ENCODE assay signal across 11 mouse cellular contexts in the genomic region with DNA sequence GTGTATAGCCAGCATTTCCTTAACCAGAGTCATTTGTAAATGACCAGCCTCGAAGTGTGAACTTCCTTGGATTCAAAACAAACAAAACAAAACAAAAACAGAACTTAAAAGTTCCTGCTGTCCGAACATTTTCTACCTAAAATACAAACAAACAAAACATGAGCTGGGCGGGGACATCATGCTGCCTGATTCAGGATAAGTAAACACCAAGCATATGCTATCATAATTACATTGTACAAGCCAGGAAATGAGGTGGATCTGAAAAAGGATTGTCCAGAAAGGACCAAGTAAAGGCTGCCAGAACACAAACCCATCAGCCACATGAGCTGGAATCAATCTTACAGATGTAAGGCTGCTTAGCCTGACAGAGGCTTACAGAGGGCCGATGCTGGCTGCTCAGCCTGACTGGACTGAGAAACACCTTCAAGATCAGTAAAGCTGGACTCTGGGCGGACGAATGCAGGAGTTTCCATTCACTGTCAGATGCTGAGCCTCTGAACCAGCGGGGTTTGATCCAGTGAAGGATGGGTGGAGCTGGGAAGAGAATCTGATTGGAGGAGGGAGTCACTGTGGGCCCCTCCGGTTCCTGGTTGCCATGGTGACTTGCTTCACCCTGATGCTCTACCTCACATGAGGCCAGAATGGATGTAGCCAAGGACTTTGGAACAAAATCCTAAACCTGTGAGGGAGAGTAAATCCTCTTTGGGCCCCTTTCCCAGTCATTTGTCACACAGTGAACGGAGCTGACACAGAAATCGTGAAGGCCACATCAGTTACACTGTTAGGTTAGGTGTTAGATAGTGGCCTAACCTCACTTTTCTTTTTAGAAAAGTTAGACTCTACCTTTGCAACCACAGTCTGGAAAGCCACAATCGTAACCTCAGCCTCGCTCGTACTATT. TPM values are rescaled to one million over a fixed set of nuclear protein-coding genes. Genes with fewer than 3 reads are reported as not detected.
DNase-seq lines count a peak whose midpoint lies in the region; ATAC-seq and TF ChIP-seq lines count a peak whose summit lies in the region.
"Had no signal": no experiment of that assay in that cellular context is flagged by ENCODE, and none has a peak within 500 bp of the region (broad histone marks: within the 10 kb centered on the region; RNA-seq: fewer than 3 reads in every experiment).

No protein-coding gene starts in this region.

- no peak overlapping the region for H3K27ac ChIP-seq in heart, embryonic 10.5 days
- peak overlapping the region; percentile 12; the same call in 1 of the 2 replicates for H3K27ac ChIP-seq in stomach, embryonic 15.5 days
- H3K27ac ChIP-seq in stomach, postnatal 0 days (replicated peaks): no peak overlapping the region
- no peak overlapping the region for H3K27ac ChIP-seq in forebrain, postnatal 0 days (ENCODE audit: low read depth, low read length)
- H3K27ac ChIP-seq in stomach, embryonic 16.5 days (ENCODE audit: low read length): no peak overlapping the region
- H3K27ac ChIP-seq: liver, embryonic 15.5 days; neural tube, embryonic 13.5 days had no signal

- H3K27me3 ChIP-seq in heart, embryonic 10.5 days (ENCODE audit: insufficient read depth, poor library complexity, severe bottlenecking): no peaks in the 10 kb centered on the region
- H3K27me3 ChIP-seq in stomach, embryonic 15.5 days (replicated peaks): no peaks in the 10 kb centered on the region
- H3K27me3 ChIP-seq in stomach, postnatal 0 days (ENCODE audit: control insufficient read depth, insufficient read depth, low read length): no peaks in the 10 kb centered on the region
- no peaks in the 10 kb centered on the region for H3K27me3 ChIP-seq in forebrain, postnatal 0 days (ENCODE audit: insufficient read depth, low read length)
- no peaks in the 10 kb centered on the region for H3K27me3 ChIP-seq in stomach, embryonic 16.5 days (ENCODE audit: control insufficient read depth, insufficient read depth, low read length)
- H3K27me3 ChIP-seq: CH12.LX; liver, embryonic 15.5 days; neural tube, embryonic 13.5 days had no signal

- no peak for TF ChIP-seq CTCF in stomach, postnatal 0 days (IDR thresholded peaks at IDR 0.05; ENCODE audit: low read depth)
- TF ChIP-seq CTCF in forebrain, postnatal 0 days (IDR thresholded peaks at IDR 0.05; ENCODE audit: low read depth): no peak

- H3K4me2 ChIP-seq in stomach, embryonic 15.5 days: no peak overlapping the region
- H3K4me2 ChIP-seq in stomach, postnatal 0 days (replicated peaks; ENCODE audit: low read depth): no peak overlapping the region
- no peak overlapping the region for H3K4me2 ChIP-seq in forebrain, postnatal 0 days (ENCODE audit: low read depth)
- H3K4me2 ChIP-seq in stomach, embryonic 16.5 days (ENCODE audit: low read depth, low read length): no peak overlapping the region
- H3K4me2 ChIP-seq: liver, embryonic 15.5 days; neural tube, embryonic 13.5 days had no signal

- TF ChIP-seq EP300 in stomach, postnatal 0 days (optimal IDR thresholded peaks at IDR 0.05): no peak

- 0 out of 2 replicates have a peak, but pooled peaks cover 2% of the 10 kb centered on the region for H3K9me3 ChIP-seq in heart, embryonic 10.5 days
- H3K9me3 ChIP-seq in stomach, embryonic 15.5 days: no peaks in the 10 kb centered on the region
- H3K9me3 ChIP-seq in stomach, postnatal 0 days (ENCODE audit: control insufficient read depth, low read length): no peaks in the 10 kb centered on the region
- H3K9me3 ChIP-seq in forebrain, postnatal 0 days (ENCODE audit: low read length): no peaks in the 10 kb centered on the region
- no peaks in the 10 kb centered on the region; the same call in 1 of the 2 replicates for H3K9me3 ChIP-seq in stomach, embryonic 16.5 days (replicated peaks; ENCODE audit: control insufficient read depth, low read length)
- H3K9me3 ChIP-seq: liver, embryonic 15.5 days; neural tube, embryonic 13.5 days had no signal

- no peak overlapping the region for H3K9ac ChIP-seq in stomach, embryonic 15.5 days
- no peak overlapping the region for H3K9ac ChIP-seq in stomach, postnatal 0 days (ENCODE audit: low read length)
- H3K9ac ChIP-seq in forebrain, postnatal 0 days: no peak overlapping the region
- no peak overlapping the region for H3K9ac ChIP-seq in stomach, embryonic 16.5 days (ENCODE audit: low read length)
- H3K9ac ChIP-seq: liver, embryonic 15.5 days; neural tube, embryonic 13.5 days had no signal

- 69% methylated on average over 13 of the region's 13 CpGs for WGBS in heart, embryonic 10.5 days
- 51% methylated on average over 13 of the region's 13 CpGs for WGBS in stomach, embryonic 15.5 days
- 49% methylated on average over 13 of the region's 13 CpGs for WGBS in stomach, postnatal 0 days
- WGBS in forebrain, postnatal 0 days: 34% methylated on average over 13 of the region's 13 CpGs
- WGBS in stomach, embryonic 16.5 days: 53% methylated on average over 13 of the region's 13 CpGs

- H3K4me1 ChIP-seq in heart, embryonic 10.5 days: peaks cover 4% of the 10 kb centered on the region; the same call in 1 of the 2 replicates
- H3K4me1 ChIP-seq in stomach, embryonic 15.5 days: no peaks in the 10 kb centered on the region
- H3K4me1 ChIP-seq in stomach, postnatal 0 days (replicated peaks; ENCODE audit: control insufficient read depth, insufficient read depth): no peaks in the 10 kb centered on the region
- 0 out of 2 replicates have a peak, but pooled peaks cover 4% of the 10 kb centered on the region for H3K4me1 ChIP-seq in forebrain, postnatal 0 days (ENCODE audit: insufficient read depth)
- H3K4me1 ChIP-seq in stomach, embryonic 16.5 days (ENCODE audit: control insufficient read depth, insufficient read depth, low read length): 0 out of 2 replicates have a peak, but pooled peaks cover 7% of the 10 kb centered on the region

- no peaks in the 10 kb centered on the region for H3K36me3 ChIP-seq in heart, embryonic 10.5 days
- H3K36me3 ChIP-seq in stomach, embryonic 15.5 days: no peaks in the 10 kb centered on the region
- H3K36me3 ChIP-seq in stomach, postnatal 0 days (ENCODE audit: control insufficient read depth, insufficient read depth, low read length): no peaks in the 10 kb centered on the region
- no peaks in the 10 kb centered on the region for H3K36me3 ChIP-seq in forebrain, postnatal 0 days (ENCODE audit: insufficient read depth)
- H3K36me3 ChIP-seq in stomach, embryonic 16.5 days (ENCODE audit: control insufficient read depth, insufficient read depth, low read length): no peaks in the 10 kb centered on the region
- H3K36me3 ChIP-seq: liver, embryonic 15.5 days; neural tube, embryonic 13.5 days had no signal

- H3K4me3 ChIP-seq in heart, embryonic 10.5 days: no peak overlapping the region
- no peak overlapping the region for H3K4me3 ChIP-seq in stomach, embryonic 15.5 days (replicated peaks)
- no peak overlapping the region for H3K4me3 ChIP-seq in stomach, postnatal 0 days (ENCODE audit: low read depth, low read length)
- no peak overlapping the region for H3K4me3 ChIP-seq in forebrain, postnatal 0 days (ENCODE audit: low read depth, low read length)
- H3K4me3 ChIP-seq in stomach, embryonic 16.5 days (replicated peaks; ENCODE audit: low read length): no peak overlapping the region
- H3K4me3 ChIP-seq: liver, embryonic 15.5 days; neural tube, embryonic 13.5 days had no signal

- peak; percentile 57; the same call in 1 of the 2 replicates for ATAC-seq in stomach, embryonic 15.5 days (ENCODE audit: insufficient read depth, low FRiP score, low read depth)
- no peak for ATAC-seq in stomach, postnatal 0 days (ENCODE audit: low FRiP score, low TSS enrichment)
- ATAC-seq in forebrain, postnatal 0 days: peak; percentile 58
- ATAC-seq in stomach, embryonic 16.5 days (ENCODE audit: insufficient read depth, low FRiP score): peak; percentile 63

- peak; percentile 77 for DNase-seq in heart, adult 8-10 months (ENCODE audit: low spot score)
- no peak for DNase-seq in heart, embryonic 10.5 days (ENCODE audit: low spot score)
- DNase-seq in stomach, postnatal 0 days (ENCODE audit: low spot score): no peak
- DNase-seq in forebrain, postnatal 0 days: peak; percentile 26
- DNase-seq in spleen, postnatal 14 days (ENCODE audit: low spot score in 2 of 2): no peak
- no peak for DNase-seq in urinary bladder, adult 18-20 months (ENCODE audit: low spot score in 2 of 2)

RNA-seq across cellular contexts. Expression of a gene that starts 34.5 kb away (rescaled TPM):
- 10 to 100 TPM; 14.5 to 17.3 (median 15.5) TPM for total RNA-seq in heart, adult 8-10 months (2022)
- 5.3 and 8.1 TPM in 2 replicates for polyA plus RNA-seq in heart, embryonic 10.5 days (2016; fragmentation: Nextera tagmentation; extraction: Ambion mirVana)
- polyA plus RNA-seq in stomach, embryonic 15.5 days (2015; fragmentation: Nextera tagmentation; extraction: Ambion mirVana): 13.6 and 15.2 TPM in 2 replicates
- 9.4 and 14.1 TPM in 2 replicates for polyA plus RNA-seq in stomach, postnatal 0 days (2015; fragmentation: Nextera tagmentation; extraction: Ambion mirVana)
- total RNA-seq in forebrain, postnatal 0 days (2014; rRNA removed): 21.8 and 26.4 TPM in 2 replicates
- 7.2 and 7.8 TPM in 2 replicates for polyA plus RNA-seq in forebrain, postnatal 0 days (2015; fragmentation: Nextera tagmentation; extraction: Ambion mirVana)
- polyA plus RNA-seq in stomach, embryonic 16.5 days (2015; fragmentation: Nextera tagmentation; extraction: Ambion mirVana): 12.8 and 13.5 TPM in 2 replicates
- total RNA-seq: CH12.LX had no signal

Comparison
In these comparisons a context has a peak if more than half of its experiments do, and no peak if none do; other contexts are left out.
1. DNase-seq: peak in heart, adult 8-10 months (single experiment) and forebrain, postnatal 0 days (single experiment); none in heart, embryonic 10.5 days (single experiment), stomach, postnatal 0 days (single experiment), spleen, postnatal 14 days (0 of 2) and urinary bladder, adult 18-20 months (0 of 2).